Mouse (Mus musculus) embryo, embryonic 11.5 days (tissue): ENCODE measurements around the gene Tmem190.
"Not testable (repeated sequence)": the region's sequence is repeated elsewhere in the genome, so short reads cannot be mapped to it uniquely, and the experiment has no call there.

Source experiments
- DNase-seq: peaks from one replicate; pipeline ENCODE4 v3.0.0-alpha.2; 2012; ENCODE audit warnings: low read depth, low spot score

Tmem190 gene

DNA sequence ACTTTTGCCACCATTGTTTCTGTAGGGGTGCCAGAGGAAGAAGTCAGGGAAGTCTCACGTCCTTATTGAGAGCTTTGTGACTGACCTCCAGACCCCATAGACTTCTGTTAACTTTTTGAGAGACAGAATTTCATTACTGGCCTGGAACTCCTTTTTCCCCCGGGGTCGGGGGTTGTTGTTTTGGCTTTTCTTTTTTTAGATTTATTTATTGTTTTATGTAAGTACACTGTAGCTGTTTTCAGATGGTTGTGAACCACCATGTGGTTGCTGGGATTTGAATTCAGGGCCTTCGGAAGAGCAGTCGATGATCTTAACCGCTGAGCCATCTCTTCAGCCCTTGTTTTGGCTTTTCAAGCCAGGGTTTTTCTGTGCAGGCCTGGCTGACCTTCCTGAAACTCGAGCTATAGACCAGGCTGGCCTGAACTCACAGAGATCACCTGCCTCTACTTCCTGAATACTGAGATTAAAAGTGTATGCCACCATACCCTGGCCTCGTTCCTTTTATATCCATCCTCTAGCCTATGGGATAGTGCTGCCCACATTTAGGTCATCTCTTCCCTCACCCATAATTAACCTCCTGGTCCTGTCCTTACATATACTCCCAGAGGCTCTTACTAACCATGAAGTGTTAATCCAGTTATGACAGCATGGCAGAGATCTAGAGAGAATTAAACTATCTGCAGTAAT lies 30.5 kb downstream of the Tmem190 start:
- no peak for DNase-seq

DNA sequence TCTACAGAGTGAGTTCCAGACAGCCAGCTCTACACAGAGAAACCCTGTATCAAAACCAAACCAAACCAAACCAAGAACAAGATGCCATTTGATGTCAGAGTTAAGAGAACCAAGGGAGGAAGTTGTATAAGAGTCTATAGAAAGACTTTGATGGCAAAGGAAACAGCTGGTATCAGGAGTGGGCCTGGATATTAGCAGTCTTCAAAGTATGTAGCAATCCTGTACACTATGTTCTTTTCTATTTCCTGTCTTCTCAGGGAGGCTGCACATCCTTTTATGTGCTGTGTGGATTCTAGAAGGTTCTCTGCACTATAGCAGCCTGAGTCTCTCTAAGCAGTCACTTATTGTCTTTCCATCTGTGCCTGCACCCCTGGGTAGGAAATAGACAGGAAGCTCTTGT lies 33.8 kb downstream of the Tmem190 start:
- DNase-seq: no peak

DNA sequence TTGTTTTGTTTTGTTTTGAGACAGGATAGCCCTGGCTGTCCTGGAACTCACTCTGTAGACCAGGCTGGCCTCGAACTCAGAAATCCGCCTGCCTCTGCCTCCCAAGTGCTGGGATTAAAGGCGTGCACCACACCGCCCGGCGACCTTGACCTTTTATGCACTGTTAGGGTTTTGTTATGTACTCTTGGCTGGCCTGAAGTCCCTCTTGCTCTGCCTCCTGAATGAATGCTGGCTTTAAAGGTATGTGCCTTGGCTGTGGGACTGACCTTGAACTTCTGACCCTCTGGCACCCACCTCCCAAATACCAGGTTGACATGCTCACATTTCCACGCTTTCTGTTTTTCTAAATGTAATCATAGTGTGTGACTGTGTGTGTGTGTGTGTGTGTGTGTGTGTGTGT lies 38.2 kb downstream of the Tmem190 start:
- not testable (repeated sequence) for DNase-seq

DNA sequence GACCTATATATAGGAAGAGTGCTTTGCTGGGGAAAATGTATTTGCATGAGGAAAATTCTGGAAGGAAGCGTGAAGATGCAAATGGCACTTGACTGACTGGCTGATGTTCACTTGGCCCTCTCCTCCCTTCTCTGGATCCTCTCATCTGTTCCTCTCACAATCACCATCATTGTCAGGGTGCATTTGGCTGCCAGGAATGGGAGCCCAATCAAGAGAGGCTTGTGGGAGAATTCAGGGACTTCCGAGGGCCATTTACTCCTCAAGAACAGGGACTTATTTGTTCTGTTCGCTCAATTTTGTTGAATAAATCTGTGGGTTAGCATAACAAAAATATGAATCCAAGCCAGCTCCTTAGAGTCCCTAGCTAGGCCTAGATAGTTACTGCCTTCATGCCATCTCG lies 39.0 kb downstream of the Tmem190 start:
- no peak for DNase-seq

DNA sequence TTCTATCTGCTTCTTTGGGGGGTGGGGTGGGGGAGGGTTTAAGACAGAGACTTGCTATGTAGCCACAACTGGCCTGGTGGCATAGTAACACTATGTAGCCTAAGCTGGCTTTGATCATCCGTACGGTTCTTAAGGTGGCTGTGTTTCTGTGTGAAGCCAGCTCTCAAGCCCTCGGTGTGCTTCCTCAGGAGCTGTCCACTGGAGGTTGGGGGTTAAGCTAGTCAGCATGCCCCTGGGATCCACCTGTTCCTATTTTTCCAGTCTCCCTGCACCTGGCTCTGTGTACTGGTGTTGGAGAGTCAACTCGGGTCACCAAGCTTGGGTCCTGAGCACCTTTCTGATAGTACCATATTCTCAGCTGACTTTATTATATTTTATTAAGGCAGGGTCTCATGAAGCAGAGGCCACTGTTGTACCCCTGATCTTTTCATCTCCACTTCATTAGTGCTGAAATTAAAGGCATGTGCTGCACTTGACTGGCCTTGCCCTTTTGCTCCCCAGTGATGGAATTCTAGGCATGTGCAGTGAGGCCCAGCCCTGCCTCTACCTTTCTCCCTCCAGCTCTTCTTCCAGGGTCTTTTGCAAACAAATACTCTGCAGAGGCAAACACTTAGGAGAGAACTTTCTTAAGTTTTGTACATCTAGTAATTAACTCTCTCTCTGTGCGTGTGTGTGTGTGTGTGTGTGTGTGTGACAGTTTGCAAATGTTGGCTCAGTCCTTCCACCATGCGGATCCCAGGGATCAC lies 39.6 kb downstream of the Tmem190 start:
- DNase-seq: no peak

DNA sequence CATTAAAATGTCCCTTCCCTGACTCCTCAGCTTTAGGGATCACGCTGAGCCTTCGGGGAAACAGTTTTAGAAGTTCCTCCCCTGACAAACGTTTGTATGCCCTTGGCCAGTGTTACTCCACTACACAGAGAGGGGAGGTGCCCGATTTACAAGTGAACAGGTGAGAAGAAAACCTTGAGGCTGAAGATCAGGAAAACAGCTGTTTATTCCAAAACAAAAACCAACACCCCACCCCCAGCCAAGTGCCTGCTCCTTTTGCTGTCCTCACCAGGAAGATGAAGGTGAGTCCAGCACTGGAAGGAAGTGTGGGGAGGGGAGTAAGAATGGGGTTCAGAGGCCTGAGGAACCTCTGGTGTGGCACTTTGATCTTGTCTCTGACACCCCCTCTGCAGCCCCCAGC lies 42.6 kb downstream of the Tmem190 start:
- no peak for DNase-seq

DNA sequence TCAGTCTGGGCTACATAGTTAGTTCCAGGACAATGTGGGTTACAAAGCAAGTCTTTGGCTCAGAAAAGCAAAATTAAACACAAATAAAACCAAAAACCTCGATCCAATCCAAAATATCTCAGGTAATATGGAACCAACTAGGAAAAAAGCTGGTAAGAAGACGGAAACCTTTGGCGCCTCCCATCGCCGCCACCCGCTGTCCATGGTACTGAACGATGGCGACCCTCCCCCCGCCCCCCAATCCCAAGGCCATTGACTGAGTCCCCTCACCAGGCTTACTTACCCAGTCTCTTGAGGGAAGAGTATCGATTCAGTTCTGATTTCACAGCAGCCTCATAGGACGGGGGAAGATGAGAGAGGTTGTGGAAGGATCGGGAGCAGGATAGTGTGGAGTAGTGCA lies 47.7 kb downstream of the Tmem190 start:
- no peak for DNase-seq
